Mouse (Mus musculus) right cerebral cortex, adult 2 months (tissue): ENCODE measurements around the gene Galk1.

Source experiments
- DNase-seq, 2 experiments: peaks; one replicate each; pipeline ENCODE4 v3.0.0; 2021 to 2022; ENCODE audit warnings: low spot score in 2 of 2

Galk1 gene

DNA sequence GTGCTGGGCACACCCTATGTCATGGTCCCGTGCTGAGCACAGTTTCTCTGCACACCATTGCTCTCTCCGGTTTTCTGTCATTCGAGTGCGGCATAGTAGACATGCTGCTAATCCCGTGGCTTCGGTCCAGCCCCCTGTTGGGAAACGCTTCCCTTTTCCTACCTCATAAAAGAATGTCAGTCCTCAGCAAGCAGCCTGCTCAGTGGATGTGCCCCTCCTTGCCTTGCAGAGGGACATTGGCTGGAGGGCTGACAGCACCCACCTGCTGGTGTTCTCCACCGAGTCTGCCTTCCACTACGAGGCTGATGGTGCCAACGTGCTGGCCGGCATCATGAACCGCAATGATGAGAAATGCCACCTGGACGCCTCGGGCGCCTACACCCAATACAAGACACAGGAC is 30.0 kb downstream of the Galk1 start:
- DNase-seq: no peak

DNA sequence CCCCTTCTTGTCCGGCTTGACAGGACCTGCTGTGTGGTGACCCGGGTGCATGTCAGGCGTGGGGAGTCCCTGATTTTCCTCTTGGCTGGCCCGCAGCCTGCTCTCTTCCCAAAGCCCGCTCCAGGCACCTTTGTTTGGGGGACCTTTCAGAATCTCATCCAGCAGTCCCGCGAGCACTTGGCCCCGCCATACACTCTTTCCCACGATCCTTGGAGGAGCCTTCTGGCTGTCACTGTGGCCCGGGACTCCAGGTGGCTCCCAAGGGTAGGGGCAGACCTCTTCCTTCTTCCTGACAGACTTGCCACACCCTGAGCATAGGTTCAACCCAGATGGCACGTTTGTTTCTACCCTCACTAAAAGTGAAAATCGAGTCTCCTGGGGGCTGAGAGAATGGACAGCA is 37.0 kb downstream of the Galk1 start:
- no peak for DNase-seq

DNA sequence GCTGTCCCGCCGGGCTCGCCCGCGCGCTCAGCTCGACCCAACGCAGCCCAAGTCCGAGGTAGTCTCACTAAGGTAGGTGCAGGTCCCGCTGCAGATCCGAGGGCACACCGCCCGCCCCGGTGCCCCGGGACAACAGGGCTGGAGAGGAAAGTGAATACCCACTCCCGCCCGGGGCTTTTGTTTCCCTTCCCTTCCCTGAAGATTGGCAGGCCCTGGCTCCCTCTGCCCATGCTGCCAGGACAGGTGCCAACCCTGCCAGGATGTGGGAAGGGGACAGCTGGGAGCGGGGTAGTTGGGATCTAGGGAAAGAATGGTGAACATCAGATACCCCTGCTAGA is 37.5 kb downstream of the Galk1 start:
- no peak for DNase-seq

DNA sequence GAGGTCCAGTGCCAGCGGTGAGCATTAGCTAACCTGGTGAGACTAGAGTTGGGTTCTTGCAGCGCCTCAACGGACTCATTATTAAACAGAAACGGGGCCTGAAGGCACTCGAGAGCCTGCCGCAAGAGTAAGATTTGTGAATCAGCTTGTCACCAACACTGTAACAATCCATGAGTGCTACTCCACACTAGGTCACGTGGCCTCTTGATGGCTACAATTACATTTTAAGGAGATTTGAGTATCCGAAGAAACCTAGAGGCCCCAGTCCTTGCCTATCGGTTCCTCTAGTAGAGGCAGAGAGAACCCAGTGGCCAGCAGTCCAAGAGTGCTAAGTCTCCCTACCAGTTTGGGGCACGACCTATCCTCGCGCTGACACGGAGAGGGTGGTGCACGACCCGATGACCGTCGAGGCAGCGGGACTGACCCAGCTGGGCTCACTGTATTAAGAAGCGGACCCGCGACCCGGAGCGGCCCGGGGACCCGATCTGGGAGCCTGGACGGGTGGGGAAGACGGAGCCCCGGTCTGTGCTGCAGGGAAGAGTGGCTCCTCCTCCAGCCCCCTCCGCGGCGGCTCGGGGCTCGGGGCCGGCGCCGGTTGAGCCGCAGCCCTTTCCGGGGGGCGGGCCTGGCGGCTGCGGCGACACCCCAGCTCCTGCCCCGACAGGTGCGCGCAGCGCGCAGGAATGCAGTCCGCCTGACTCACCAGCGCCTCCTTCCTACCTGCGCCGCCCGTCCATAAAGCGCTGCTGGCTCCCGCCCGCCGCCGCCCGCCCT is 38.0 kb downstream of the Galk1 start, which contains the start of gene Itgb4:
Gene Itgb4, plus strand, starts transcription at position 401 of the 774 bp plus-strand sequence.
- no peak for DNase-seq

DNA sequence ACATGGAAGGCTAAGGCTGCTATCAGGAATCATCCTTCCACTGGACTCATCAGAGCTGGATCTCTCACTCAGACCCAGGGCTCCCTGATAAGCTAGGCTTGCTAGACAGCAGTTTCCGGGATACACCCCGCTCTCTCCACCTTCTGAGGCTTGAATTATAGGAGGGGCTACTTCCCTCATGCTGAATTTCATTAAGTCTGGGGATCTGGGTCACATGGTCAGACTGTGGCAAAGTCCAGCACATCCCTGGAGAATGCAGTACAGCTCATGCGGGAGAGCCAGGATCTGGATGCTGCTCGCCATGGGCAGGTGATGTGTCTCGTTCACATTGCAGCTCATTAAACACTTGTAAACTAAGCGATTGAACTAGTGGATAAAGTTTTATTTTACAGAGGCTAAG is 41.5 kb downstream of the Galk1 start:
- DNase-seq: no peak

DNA sequence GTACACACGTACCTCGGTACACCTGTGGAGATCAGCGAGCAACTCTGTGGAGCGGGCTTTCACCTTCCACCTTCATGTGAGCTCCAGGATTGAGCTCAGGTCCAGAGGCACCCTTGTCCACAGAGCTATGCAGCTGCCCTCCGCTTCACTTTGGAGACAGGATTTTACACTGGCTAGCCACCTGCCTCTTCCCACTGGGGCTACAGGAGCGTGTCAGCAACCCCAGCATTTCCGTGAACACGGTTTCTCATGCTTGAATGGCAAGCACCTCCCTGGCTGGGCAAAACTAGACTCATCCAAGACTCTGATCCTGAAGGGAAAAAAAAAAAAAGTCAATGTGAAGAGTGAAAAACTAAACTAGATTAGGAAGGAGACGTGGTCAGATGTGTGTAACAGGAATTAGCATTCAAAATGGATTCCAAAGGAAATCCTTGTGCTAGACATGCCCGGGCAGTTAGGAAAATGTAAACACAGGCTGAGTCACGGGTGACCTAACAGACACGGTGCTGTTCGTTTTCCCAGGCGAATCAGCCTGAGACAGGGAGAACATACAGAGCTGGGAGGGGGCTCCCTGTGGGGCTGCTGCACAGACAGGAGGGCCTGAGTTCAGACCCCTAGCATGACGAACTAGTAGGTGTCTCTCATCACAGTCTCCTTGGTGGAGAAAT is 42.4 kb downstream of the Galk1 start:
- DNase-seq: no peak

DNA sequence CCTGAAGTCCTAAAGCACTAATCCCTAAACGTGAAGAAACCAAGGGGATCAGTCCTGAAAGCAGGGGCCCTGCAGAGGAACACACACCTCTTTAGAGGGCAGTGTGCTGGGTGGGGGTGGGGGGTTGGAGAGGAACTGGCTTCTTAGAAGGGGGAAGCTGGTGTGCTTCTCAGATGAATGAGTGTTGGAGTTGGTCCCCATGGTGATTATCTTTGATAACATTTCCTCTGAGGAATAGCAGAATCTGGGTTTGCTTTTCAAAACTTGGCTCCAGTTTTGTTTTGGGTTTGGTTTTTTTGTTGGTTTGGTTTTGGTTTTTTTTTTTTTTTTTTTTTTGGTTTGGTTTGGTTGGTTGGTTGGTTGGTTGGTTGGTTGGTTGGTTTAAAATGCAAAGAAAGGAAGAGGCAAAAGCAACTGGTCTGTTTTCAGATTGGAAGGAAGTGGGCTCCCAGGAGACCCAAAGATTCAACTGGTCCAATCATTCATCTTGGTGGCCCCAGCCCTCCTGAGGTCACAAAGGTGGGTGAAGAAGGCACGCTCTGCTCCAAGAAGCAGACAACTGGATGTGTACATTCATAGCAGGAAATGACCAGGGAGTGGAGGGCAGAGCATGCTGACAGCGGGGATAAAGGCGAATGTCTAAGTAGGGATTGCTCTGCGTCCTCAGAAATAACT is 43.7 kb downstream of the Galk1 start:
- no peak for DNase-seq

DNA sequence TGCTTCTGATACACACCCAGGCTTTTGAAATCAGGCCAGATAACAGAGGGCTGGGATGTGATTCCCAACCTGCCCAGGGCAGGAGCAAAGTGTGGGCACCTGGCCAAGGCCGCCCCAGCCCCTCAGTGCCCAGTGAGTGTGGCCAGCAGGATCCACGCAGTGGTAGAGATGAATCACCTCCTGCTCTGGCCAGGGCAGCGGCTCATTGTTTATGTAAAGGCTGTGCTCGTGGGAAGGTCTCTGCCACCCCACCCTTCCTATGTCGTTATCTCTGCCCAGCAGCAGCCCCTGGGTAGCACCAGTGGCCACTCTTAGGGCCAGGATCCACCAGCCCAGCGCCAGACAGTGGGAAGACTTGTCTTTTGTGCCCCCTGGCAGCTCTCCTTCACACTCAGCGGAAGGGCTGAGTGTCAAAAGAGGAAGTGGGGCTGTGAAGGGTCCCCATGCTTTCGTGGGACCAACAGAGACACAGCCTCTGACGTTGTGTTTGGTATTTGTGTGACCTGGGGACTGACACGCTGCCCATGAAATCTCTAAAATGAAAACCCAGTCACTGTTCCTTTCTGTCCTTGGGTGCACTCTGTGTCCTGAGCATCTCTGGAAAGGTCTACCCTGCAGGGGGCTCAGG is 47.4 kb downstream of the Galk1 start:
- DNase-seq: no peak

DNA sequence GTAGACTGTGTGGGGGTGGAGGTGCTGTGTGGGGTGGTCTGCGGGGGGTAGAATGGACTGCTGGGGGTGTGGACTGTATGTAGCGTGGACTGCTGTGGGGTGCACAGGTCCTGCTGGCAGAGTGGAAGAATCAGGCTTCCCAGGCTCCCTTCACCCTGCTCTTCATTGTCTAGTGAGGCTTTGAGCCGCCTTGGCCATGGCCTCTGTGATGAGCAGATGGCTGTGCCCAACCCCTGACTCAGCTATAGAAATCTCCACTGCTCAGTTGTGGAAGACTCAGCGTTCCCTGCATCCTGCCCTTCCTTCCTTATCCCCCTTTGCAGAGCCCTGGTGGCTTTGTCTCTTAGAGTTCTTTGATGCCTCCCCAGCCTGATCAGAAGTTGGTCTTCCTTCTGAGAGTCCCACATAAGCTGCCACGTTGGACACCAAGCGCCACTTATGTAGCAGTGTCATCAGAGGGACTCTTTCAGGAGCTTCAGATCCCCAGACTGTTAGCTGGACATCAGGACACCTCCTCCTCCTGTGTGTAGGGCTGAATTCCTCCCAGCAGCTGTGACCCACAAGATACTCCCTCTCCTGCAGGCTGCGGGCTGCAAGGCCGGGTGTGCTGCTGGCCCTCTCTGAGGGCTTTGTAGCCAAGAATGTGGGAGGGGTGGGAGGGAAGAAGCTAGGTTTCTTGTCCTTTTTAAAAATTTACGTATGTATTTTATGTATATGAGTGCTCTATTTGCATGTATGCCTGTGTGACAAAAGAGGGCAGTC is 49.7 kb downstream of the Galk1 start:
- DNase-seq: no peak

DNA sequence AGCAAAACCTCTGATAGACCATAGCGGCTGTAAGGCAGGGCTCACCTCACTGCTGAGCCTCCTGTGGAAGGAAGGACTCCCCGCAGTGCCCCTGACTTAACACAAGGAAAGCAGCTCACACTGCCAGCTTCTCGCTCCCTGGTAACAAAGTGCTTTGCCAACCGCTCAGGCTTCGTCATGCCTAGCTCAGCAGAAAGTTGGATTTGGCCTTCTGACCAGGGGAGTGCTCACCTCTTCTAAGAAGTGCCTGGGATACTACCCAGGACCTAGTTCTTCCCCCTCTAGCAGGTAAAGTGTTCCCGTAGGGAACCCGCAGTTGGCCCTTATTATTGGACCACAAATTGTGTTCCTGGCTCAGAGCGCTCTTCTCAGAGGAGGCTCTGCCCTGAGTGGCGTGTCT is 53.5 kb downstream of the Galk1 start:
- DNase-seq: no peak
